Mouse (Mus musculus): ENCODE data around the gene Plekhg6. TPM values are rescaled to one million over a fixed set of nuclear protein-coding genes. Genes with fewer than 3 reads are reported as not detected.

Plekhg6 gene
- total RNA-seq, 2 experiments from 2014 or later: 0.13 to 0.17 TPM

DNA sequence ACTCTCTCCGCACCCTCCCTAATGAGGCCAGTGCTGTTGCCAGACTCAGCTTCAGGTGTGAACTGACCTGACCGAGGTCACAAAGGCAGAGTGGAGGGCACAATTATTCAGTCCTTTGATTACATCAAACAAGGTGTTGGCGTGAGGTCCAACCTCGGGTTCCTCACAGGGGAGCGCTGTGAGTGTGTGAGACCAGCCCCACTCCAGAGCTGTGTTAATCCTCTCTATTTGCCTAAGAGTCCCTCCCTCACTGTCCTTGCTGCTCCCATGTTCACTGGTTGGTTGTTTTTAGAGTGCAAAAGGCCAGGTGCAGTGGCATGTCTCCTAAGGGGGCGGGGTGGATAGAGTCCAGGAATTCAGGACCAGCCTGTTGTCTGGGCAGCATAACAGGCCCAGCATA, 5.5 kb upstream of the Plekhg6 start:
- DNase-seq (ENCODE audit: low spot score in 2 of 2): no peak

DNA sequence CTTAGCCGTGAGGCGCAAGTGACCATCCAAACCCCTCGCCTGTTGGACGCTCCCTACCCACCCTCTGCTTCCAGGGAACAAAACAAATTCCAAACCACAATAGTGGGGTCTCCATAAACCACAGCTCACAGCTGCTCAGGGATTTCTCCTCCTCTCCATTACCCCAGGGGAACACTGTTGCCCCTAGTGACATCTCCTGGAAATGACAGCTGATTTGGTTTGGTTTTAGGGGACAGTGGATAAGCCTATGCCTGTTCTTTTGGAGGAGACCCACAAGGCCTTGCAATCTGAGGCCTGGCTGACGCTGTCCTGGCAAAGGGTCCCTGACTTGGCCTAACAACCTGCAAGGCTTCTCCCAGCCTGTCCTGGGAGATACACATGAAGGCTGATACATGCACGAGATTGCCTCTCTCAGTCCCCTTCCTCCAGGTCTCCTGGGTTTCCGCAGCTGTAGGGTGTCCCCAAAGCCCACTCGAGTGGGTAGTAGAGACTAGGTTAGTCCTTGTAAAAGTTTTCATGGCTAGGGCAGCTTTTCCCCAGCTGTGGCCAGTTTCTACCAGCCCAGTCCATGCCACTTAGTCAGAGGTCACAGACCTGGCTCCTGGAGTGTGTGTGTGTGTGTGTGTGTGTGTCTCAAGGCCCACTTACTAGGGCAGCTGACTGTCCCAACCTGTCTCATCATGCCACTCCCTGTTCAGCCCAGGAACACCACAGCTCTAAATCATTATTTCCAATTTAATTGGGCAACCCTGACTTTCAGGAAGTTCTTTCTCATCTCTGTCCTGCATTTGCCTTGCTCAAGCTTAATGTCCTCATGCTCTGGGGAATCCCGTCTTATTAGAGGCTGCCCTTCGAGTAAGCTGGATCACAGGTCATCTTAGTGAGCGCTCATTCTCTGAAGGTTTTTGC, 4.7 kb upstream of the Plekhg6 start:
- DNase-seq (ENCODE audit: low spot score in 2 of 2): no peak

GRCm38 (mm10) chr6:125382024-125382423, 1.4 kb upstream of the Plekhg6 start:
- no peak for DNase-seq (ENCODE audit: low spot score in 2 of 2)

- no peak for DNase-seq (ENCODE audit: low spot score in 2 of 2)
These were observed 812 bp downstream of the Plekhg6 start for GRCm38 (mm10) chr6:125379781-125380180.

GRCm38 (mm10) chr6:125378621-125379020, 2.0 kb downstream of the Plekhg6 start:
- no peak for DNase-seq (ENCODE audit: low spot score in 2 of 2)

DNA sequence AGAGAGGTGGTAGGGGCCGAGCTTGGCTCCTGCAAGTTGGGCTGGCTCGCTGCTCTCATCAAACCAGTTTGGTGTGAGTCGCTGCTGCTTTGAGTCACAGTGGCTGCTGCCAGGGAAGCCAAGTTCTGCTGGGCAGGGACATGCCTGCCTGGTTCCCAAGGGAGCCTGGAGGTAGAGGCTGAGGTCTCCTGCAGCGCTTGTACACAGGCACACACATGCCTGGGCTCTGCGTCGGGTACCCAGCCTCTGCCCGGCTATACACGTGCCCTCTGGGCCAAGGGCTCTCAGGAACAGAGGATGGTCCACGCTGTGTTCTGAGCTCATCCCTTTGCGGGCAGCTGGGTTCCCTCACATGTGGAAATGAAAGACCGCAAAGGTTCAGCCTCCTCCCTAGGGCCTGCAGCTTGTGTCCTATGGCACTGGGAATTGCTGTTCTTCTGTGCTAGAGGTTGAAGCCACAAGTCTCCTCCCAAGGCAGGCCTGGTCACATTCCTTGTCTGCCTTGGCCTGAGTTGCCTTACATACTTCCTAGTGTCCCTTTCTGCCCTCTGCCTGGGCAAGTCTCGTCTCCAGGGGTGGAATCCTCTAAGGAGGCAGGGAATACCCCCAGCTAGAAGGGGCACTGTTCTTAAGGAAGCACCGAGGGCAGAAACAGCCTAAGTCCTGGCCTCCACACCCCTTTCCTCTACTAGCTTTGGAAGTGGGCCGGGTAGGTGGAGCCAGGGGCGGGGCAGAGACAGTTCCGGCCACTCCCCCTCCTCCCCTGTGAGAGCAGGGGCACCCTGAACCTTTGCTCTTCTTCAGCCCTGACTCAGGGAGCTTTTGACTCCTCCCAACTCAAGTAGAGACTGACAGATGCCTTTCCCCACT, 2.8 kb downstream of the Plekhg6 start:
- DNase-seq (ENCODE audit: low spot score in 2 of 2): no peak

DNA sequence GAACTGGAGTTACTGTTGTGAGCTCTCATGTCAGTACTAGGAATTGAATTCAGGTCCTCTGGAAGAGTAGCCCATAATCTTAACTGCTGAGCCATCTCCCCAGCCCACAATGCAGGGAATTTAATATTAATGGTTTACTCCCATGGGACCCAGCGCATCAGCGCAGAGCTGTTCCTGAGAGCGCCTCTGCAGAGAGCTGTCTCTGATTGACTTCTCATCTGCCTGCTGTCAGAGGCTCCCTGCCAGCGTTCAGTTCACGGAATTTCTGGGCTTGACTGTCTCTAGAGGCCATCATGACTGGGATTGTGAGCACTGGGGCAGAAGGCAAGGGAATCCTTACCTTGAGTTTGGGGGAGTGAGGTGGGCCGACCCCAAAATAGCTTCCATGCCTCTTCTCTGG, 3.6 kb downstream of the Plekhg6 start:
- no peak for DNase-seq (ENCODE audit: low spot score in 2 of 2)

DNA sequence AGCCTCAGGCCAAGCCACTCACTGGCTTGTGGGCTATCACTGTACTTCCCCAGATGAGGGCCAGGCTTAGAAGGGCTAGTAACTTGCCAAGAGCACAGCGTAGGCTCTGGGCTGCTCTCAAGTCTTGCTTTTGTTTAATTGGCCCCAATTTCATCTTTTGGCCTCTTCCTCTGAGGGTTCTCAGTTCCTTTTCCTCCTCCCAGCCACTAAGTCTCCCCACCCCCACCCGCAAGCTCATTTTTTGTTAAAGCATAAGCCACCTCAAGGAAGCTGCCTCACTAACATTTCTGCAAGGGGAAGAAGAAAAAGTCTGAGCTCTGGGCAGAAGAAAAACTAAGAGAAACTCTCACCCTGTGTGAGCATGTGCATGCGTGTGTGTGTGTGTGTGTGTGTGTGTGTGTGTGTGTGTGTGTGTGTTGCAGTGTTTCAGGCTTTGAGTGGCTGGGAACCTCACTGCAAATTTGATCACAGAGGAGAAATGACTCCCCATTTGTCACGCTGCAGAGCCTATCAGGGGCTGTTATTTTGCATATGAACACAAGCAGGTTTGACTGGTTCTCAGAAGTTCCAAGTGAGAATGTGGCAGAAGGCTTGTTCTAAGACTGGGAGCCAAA, 12.7 kb downstream of the Plekhg6 start:
- no peak for DNase-seq (ENCODE audit: low spot score in 2 of 2)

GRCm38 (mm10) chr6:125366133-125366532, 14.5 kb downstream of the Plekhg6 start:
- no peak for DNase-seq (ENCODE audit: low spot score in 2 of 2)

DNA sequence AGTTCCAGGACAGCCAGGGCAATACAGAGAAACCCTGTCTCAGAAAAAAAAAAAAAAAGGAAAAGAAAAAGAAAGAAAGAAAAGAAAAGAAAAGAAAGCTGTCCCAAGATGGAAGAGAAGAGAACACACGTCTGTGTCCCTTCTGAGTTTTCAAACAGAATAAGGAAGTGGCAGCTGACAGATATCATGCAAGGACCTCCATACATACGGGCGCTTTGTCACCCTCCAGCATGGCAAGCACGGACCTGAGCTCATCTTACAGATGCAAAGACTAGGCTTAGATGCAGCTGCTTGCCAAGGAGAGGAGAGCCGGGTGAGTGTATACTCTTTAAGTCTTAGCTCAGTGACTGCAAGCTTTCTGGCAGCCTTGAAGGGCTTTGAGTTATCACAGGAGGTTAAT, 15.1 kb downstream of the Plekhg6 start:
- no peak for DNase-seq (ENCODE audit: low spot score in 2 of 2)

DNA sequence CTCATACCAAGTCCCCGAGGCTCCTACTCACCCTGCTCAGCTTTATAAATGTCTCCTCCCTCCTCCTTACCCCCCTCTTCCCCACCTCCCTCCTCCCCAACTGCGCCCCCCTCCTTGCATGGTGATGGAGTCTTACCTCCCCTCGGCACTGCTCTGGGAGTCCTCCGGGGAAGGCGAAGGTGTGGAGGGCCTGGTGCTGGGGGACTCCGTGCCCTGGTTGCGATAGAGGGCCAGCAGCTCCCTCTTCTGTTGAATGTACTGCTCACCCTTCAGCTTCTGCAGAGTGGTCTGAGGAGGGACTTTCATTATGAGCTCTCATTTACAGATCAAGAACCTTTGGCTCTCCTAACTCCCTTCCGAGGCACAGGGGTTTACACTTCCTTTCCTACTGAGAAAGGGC, 16.1 kb downstream of the Plekhg6 start:
- DNase-seq (ENCODE audit: low spot score in 2 of 2): no peak

- no peak for DNase-seq (ENCODE audit: low spot score in 2 of 2)
These were observed 16.9 kb downstream of the Plekhg6 start for GRCm38 (mm10) chr6:125363451-125364242.

- no peak for DNase-seq (ENCODE audit: low spot score in 2 of 2)
These were observed 17.6 kb downstream of the Plekhg6 start for GRCm38 (mm10) chr6:125363021-125363420.

- DNase-seq (ENCODE audit: low spot score in 2 of 2): peak in 1 of 2 experiments; percentile 40
These were observed 18.9 kb downstream of the Plekhg6 start for GRCm38 (mm10) chr6:125361467-125362291.

GRCm38 (mm10) chr6:125360846-125361245, 19.7 kb downstream of the Plekhg6 start:
- no peak for DNase-seq (ENCODE audit: low spot score in 2 of 2)

- DNase-seq (ENCODE audit: low spot score in 2 of 2): no peak
These were observed 20.6 kb downstream of the Plekhg6 start for GRCm38 (mm10) chr6:125359999-125360398.

DNA sequence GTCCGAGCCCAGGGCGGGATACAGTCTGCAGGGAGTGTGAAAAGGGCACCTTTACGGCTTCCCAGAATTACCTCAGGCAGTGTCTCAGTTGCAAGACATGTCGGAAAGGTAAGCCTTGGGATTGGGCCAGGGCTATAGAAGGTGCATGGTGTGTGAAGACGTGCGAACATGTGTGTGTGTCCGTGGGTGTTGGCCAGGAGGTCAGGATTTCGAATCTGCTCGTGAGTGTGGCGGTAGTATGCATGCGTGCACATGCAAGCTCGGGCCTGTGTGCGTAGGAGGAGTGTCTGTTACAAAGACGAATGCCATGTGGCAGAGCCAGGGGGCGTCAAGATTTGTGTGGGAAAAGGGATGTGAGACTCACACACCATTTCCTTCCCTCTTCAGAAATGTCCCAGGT, 23.3 kb downstream of the Plekhg6 start:
- peak in 1 of 2 experiments; percentile 39 for DNase-seq (ENCODE audit: low spot score in 2 of 2)

- DNase-seq (ENCODE audit: low spot score in 2 of 2): no peak
These were observed 24.3 kb downstream of the Plekhg6 start for GRCm38 (mm10) chr6:125356264-125356663.

DNA sequence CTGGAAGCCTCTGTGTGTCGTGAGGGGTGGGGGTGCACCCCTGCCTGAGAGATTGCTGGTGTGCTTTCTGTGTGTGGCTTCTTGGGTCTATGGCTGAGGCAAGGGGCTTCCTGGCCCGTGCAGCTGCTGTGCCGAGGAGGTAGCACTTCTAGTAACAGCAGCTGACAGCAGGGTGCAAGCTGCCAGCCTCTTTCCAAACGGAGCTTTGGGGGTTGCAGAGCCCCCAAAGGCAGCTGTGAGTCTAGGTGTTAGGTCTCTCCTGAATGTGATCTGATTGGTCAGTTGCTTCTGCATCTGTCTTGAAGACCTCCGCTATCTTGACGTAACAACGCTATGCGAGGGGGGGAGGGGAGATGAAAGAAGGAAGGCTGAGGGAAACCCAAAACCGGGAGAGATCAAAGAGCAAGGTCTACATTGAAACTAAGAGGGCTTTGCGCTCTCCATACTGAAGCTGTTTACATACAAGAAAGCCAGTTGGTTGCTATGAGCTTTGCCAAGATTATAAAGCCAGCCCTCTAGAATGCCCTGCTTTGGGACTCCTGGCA, 25.3 kb downstream of the Plekhg6 start:
- no peak for DNase-seq (ENCODE audit: low spot score in 2 of 2)
